Mouse (Mus musculus): ENCODE data around the gene Pak1. TPM values are rescaled to one million over a fixed set of nuclear protein-coding genes. Genes with fewer than 3 reads are reported as not detected.
"Not testable (repeated sequence)": the region's sequence is repeated elsewhere in the genome, so short reads cannot be mapped to it uniquely, and the experiment has no call there.

Gene Pak1
- total and polyA plus RNA-seq, 2 experiments from 2014 or later: 131 to 162 TPM

- Histone ChIP-seq H3K9ac (replicated peaks; ENCODE audit: low read length, poor library complexity, severe bottlenecking) (no peak overlapping the region), H3K4me1 (ENCODE audit: insufficient read depth, low read length) (no peaks in the 10 kb centered on the region), H3K9me3 (ENCODE audit: low read length) (no peaks in the 10 kb centered on the region), H3K36me3 (ENCODE audit: insufficient read depth, low read length) (no peaks in the 10 kb centered on the region), H3K4me3 (ENCODE audit: low read depth, low read length) (no peak overlapping the region), H3K4me2 (ENCODE audit: low read depth, low read length, poor library complexity, severe bottlenecking) (no peak overlapping the region), H3K27me3 (ENCODE audit: insufficient read depth, low read length) (no peaks in the 10 kb centered on the region), H3K27ac (ENCODE audit: low read depth, low read length) (no peak overlapping the region)
- DNase-seq (ENCODE audit: low spot score) (no peak), ATAC-seq (ENCODE audit: low FRiP score) (no peak)
- WGBS: 82% methylated on average over 5 of the region's 5 CpGs
- no peak for TF ChIP-seq CTCF (IDR thresholded peaks at IDR 0.05)
Measured at GRCm38 (mm10) chr7:97841311-97841710, 53.0 kb downstream of the Pak1 start.

GRCm38 (mm10) chr7:97842332-97842731 is 54.0 kb downstream of the Pak1 start:
- DNase-seq (ENCODE audit: low spot score) (no peak), ATAC-seq (ENCODE audit: low FRiP score) (no peak)

GRCm38 (mm10) chr7:97842806-97843570 is 54.6 kb downstream of the Pak1 start:
- no peaks in the 10 kb centered on the region for H3K4me1 ChIP-seq (ENCODE audit: insufficient read depth, low read length)
- peak overlapping the region; percentile 90 for H3K27ac ChIP-seq (ENCODE audit: low read depth, low read length)
- H3K9me3 ChIP-seq (ENCODE audit: low read length): no peaks in the 10 kb centered on the region
- no peaks in the 10 kb centered on the region for H3K27me3 ChIP-seq (ENCODE audit: insufficient read depth, low read length)
- 2% methylated on average over 22 of the region's 22 CpGs for WGBS
- peak; percentile 62 for TF ChIP-seq CTCF (IDR thresholded peaks at IDR 0.05)
- H3K4me3 ChIP-seq (ENCODE audit: low read depth, low read length): peak overlapping the region; percentile 56
- ATAC-seq (ENCODE audit: low FRiP score): peak; percentile 92
- peak; percentile 91 for DNase-seq (ENCODE audit: low spot score)
- H3K9ac ChIP-seq (replicated peaks; ENCODE audit: low read length, poor library complexity, severe bottlenecking): peak overlapping the region; percentile 68
- peak overlapping the region; percentile 65 for H3K4me2 ChIP-seq (ENCODE audit: low read depth, low read length, poor library complexity, severe bottlenecking)
- H3K36me3 ChIP-seq (ENCODE audit: insufficient read depth, low read length): no peaks in the 10 kb centered on the region

More at GRCm38 (mm10) chr7:97842332-97842731, 54.0 kb downstream of the Pak1 start:
- Histone ChIP-seq H3K4me2 (ENCODE audit: low read depth, low read length, poor library complexity, severe bottlenecking) (peak overlapping the region; percentile 65), H3K4me3 (ENCODE audit: low read depth, low read length) (peak overlapping the region; percentile 56), H3K4me1 (ENCODE audit: insufficient read depth, low read length) (no peaks in the 10 kb centered on the region), H3K9ac (replicated peaks; ENCODE audit: low read length, poor library complexity, severe bottlenecking) (peak overlapping the region; percentile 68), H3K9me3 (ENCODE audit: low read length) (no peaks in the 10 kb centered on the region), H3K27me3 (ENCODE audit: insufficient read depth, low read length) (no peaks in the 10 kb centered on the region), H3K36me3 (ENCODE audit: insufficient read depth, low read length) (no peaks in the 10 kb centered on the region), H3K27ac (ENCODE audit: low read depth, low read length) (peak overlapping the region; percentile 90)
- 46% methylated on average over 2 of the region's 2 CpGs for WGBS
- no peak for TF ChIP-seq CTCF (IDR thresholded peaks at IDR 0.05)

GRCm38 (mm10) chr7:97844419-97844818 is 56.1 kb downstream of the Pak1 start:
- H3K27ac ChIP-seq (ENCODE audit: low read depth, low read length): peak overlapping the region; percentile 90; the same call in 1 of the 2 replicates
- H3K27me3 ChIP-seq (ENCODE audit: insufficient read depth, low read length): no peaks in the 10 kb centered on the region
- ATAC-seq (ENCODE audit: low FRiP score) (no peak), DNase-seq (ENCODE audit: low spot score) (no peak)
- 71% methylated on average over 3 of the region's 3 CpGs for WGBS
- H3K4me2 ChIP-seq (ENCODE audit: low read depth, low read length, poor library complexity, severe bottlenecking): peak overlapping the region; percentile 65
- TF ChIP-seq CTCF (IDR thresholded peaks at IDR 0.05): no peak
- no peaks in the 10 kb centered on the region for H3K4me1 ChIP-seq (ENCODE audit: insufficient read depth, low read length)
- peak overlapping the region; percentile 68; the same call in 1 of the 2 replicates for H3K9ac ChIP-seq (replicated peaks; ENCODE audit: low read length, poor library complexity, severe bottlenecking)
- no peaks in the 10 kb centered on the region for H3K36me3 ChIP-seq (ENCODE audit: insufficient read depth, low read length)
- no peaks in the 10 kb centered on the region for H3K9me3 ChIP-seq (ENCODE audit: low read length)
- peak overlapping the region; percentile 56 for H3K4me3 ChIP-seq (ENCODE audit: low read depth, low read length)

GRCm38 (mm10) chr7:97845546-97845945 is 57.2 kb downstream of the Pak1 start:
- TF ChIP-seq CTCF (IDR thresholded peaks at IDR 0.05): no peak
- Histone ChIP-seq H3K4me2 (ENCODE audit: low read depth, low read length, poor library complexity, severe bottlenecking) (no peak overlapping the region), H3K9me3 (ENCODE audit: low read length) (no peaks in the 10 kb centered on the region), H3K9ac (replicated peaks; ENCODE audit: low read length, poor library complexity, severe bottlenecking) (no peak overlapping the region), H3K27ac (ENCODE audit: low read depth, low read length) (no peak overlapping the region), H3K27me3 (ENCODE audit: insufficient read depth, low read length) (no peaks in the 10 kb centered on the region), H3K4me3 (ENCODE audit: low read depth, low read length) (no peak overlapping the region), H3K36me3 (ENCODE audit: insufficient read depth, low read length) (no peaks in the 10 kb centered on the region), H3K4me1 (ENCODE audit: insufficient read depth, low read length) (no peaks in the 10 kb centered on the region)
- ATAC-seq (ENCODE audit: low FRiP score) (no peak), DNase-seq (ENCODE audit: low spot score) (no peak)
- 68% methylated on average over 2 of the region's 2 CpGs for WGBS

- H3K9me3 ChIP-seq (ENCODE audit: low read length): no peaks in the 10 kb centered on the region
- no peak overlapping the region for H3K27ac ChIP-seq (ENCODE audit: low read depth, low read length)
- no peak; the same call in 1 of the 2 replicates for TF ChIP-seq CTCF (IDR thresholded peaks at IDR 0.05)
- no peaks in the 10 kb centered on the region for H3K27me3 ChIP-seq (ENCODE audit: insufficient read depth, low read length)
- ATAC-seq (ENCODE audit: low FRiP score) (no peak), DNase-seq (ENCODE audit: low spot score) (no peak)
- H3K4me3 ChIP-seq (ENCODE audit: low read depth, low read length): no peak overlapping the region
- H3K4me1 ChIP-seq (ENCODE audit: insufficient read depth, low read length): no peaks in the 10 kb centered on the region
- H3K36me3 ChIP-seq (ENCODE audit: insufficient read depth, low read length): no peaks in the 10 kb centered on the region
- H3K9ac ChIP-seq (replicated peaks; ENCODE audit: low read length, poor library complexity, severe bottlenecking): no peak overlapping the region
- H3K4me2 ChIP-seq (ENCODE audit: low read depth, low read length, poor library complexity, severe bottlenecking): no peak overlapping the region
Measured at GRCm38 (mm10) chr7:97846539-97846938, 58.2 kb downstream of the Pak1 start.

- H3K27me3 ChIP-seq (ENCODE audit: insufficient read depth, low read length); H3K36me3 ChIP-seq (ENCODE audit: insufficient read depth, low read length); H3K4me1 ChIP-seq (ENCODE audit: insufficient read depth, low read length); H3K4me2 ChIP-seq (ENCODE audit: low read depth, low read length, poor library complexity, severe bottlenecking); ATAC-seq (ENCODE audit: low FRiP score); H3K4me3 ChIP-seq (ENCODE audit: low read depth, low read length); H3K9me3 ChIP-seq (ENCODE audit: low read length); DNase-seq (ENCODE audit: low spot score); H3K27ac ChIP-seq (ENCODE audit: low read depth, low read length); H3K9ac ChIP-seq (replicated peaks; ENCODE audit: low read length, poor library complexity, severe bottlenecking): not testable (repeated sequence)
- WGBS: 66% methylated on average over 3 of the region's 3 CpGs
Measured at GRCm38 (mm10) chr7:97849557-97849956, 61.2 kb downstream of the Pak1 start.
